Mouse (Mus musculus): ENCODE data around the gene Fastkd2. TPM values are rescaled to one million over a fixed set of nuclear protein-coding genes. Genes with fewer than 3 reads are reported as not detected.

Fastkd2 gene
- polyA plus RNA-seq (2014; fragmentation: Illumina TruSeq; extraction: RNeasy Lipid Tissue Mini Kit (QIAGEN cat#74804); ENCODE audit: low read depth, low replicate concordance): 71.3 TPM

GRCm38 (mm10) chr1:63730240-63730771 is at the start of gene Fastkd2, which contains the start of gene Mdh1b:
TSS of gene Fastkd2 (plus strand) at chr1:63730614.
TSS of gene Mdh1b (minus strand) at chr1:63730318.

GRCm38 (mm10) chr1:63686827-63687226 is 43.6 kb upstream of the Fastkd2 start, which contains the start of gene Dytn:
TSS of gene Dytn (minus strand) at chr1:63686927.

GRCm38 (mm10) chr1:63769167-63769566 is 38.8 kb downstream of the Fastkd2 start, which contains the start of gene 4933402D24Rik:
TSS of gene 4933402D24Rik (minus strand) at chr1:63769267.

Other genes with a start within 250 kb of the Fastkd2 start
- gene Gm39653, start 114.6 kb upstream of the Fastkd2 start, polyA plus RNA-seq (2014; fragmentation: Illumina TruSeq; extraction: RNeasy Lipid Tissue Mini Kit (QIAGEN cat#74804); ENCODE audit: low read depth, low replicate concordance): not detected
- not detected for gene Dytn, start 43.7 kb upstream of the Fastkd2 start, polyA plus RNA-seq (2014; fragmentation: Illumina TruSeq; extraction: RNeasy Lipid Tissue Mini Kit (QIAGEN cat#74804); ENCODE audit: low read depth, low replicate concordance)
- not detected for gene Mdh1b, start 296 bp upstream of the Fastkd2 start, polyA plus RNA-seq (2014; fragmentation: Illumina TruSeq; extraction: RNeasy Lipid Tissue Mini Kit (QIAGEN cat#74804); ENCODE audit: low read depth, low replicate concordance)
- not detected for gene 4933402D24Rik, start 38.7 kb downstream of the Fastkd2 start, polyA plus RNA-seq (2014; fragmentation: Illumina TruSeq; extraction: RNeasy Lipid Tissue Mini Kit (QIAGEN cat#74804); ENCODE audit: low read depth, low replicate concordance)